Mouse (Mus musculus): Measurements from ENCODE around the gene Lemd1.

DNA sequence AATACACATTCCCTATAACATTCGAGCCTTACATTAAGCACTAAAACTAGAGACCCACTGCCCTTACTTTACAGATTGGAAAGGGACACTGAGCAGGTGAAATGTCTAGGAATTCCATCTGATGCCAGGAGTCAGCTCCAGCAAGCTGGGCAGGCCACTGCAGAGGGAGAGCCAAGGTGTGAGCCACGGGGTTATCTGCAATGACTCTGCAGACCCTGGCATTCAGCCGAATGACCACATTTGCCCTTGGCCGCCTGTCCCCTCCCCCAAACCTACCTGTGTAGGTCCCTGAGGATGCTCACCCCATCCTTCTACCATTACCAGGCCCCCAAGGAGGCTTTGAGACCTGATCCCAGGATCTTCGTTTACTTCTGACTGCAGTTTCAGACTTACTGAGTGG lies 108.5 kb downstream of the Lemd1 start:
- TF ChIP-seq CTCF (IDR thresholded peaks at IDR 0.05; ENCODE audit: control insufficient read depth, insufficient read depth, low read length) = no peak
- no peak for TF ChIP-seq POLR2A (IDR thresholded peaks at IDR 0.05; ENCODE audit: borderline replicate concordance, control insufficient read depth, low read depth, low read length)
